Mouse (Mus musculus): ENCODE results near the gene Epha2. TPM values are rescaled to one million over a fixed set of nuclear protein-coding genes. Genes with fewer than 3 reads are reported as not detected.

Epha2 gene
- polyA plus RNA-seq, 2 experiments = 0.29 to 1.6 TPM

GRCm38 (mm10) chr4:141282087-141282486 is 19.0 kb upstream of the Epha2 start:
- H3K9ac ChIP-seq (replicated peaks) = no peak overlapping the region
- TF ChIP-seq EP300 (IDR thresholded peaks at IDR 0.05; ENCODE audit: low read depth) (no peak), CTCF (IDR thresholded peaks at IDR 0.05; ENCODE audit: low read depth) (no peak)
- ATAC-seq (ENCODE audit: insufficient read depth) = no peak
- 32% methylated on average over 3 of the region's 3 CpGs for WGBS (ENCODE audit: insufficient replicate concordance)
- H3K36me3 ChIP-seq (replicated peaks; ENCODE audit: control insufficient read depth, insufficient read depth, low read depth) = no peaks in the 10 kb centered on the region
- no peak overlapping the region for H3K4me2 ChIP-seq (ENCODE audit: low read depth)
- H3K9me3 ChIP-seq (ENCODE audit: control insufficient read depth, low read length) = no peaks in the 10 kb centered on the region
- no peak overlapping the region for H3K27ac ChIP-seq
- H3K27me3 ChIP-seq (ENCODE audit: control insufficient read depth, insufficient read depth, low read length) = peaks cover 7% of the 10 kb centered on the region
- DNase-seq (ENCODE audit: low read depth in 3 of 3, low spot score in 3 of 3) = no peak
- no peak overlapping the region for H3K4me3 ChIP-seq (ENCODE audit: insufficient read depth in 1 of 2, low read depth in 2 of 2, low read length in 2 of 2)
- H3K4me1 ChIP-seq (replicated peaks; ENCODE audit: control insufficient read depth in 2 of 2, insufficient read depth in 2 of 2, low read length in 1 of 2) = peaks cover 0 to 35% of the 10 kb centered on the region in 2 experiments; a peak in 2 of 4 replicates

GRCm38 (mm10) chr4:141282623-141283022 is 18.4 kb upstream of the Epha2 start:
- Histone ChIP-seq H3K9ac (replicated peaks) (no peak overlapping the region), H3K4me3 (ENCODE audit: insufficient read depth in 1 of 2, low read depth in 2 of 2, low read length in 2 of 2) (no peak overlapping the region), H3K4me2 (ENCODE audit: low read depth) (no peak overlapping the region), H3K27ac (no peak overlapping the region), H3K4me1 (replicated peaks; ENCODE audit: control insufficient read depth in 2 of 2, insufficient read depth in 2 of 2, low read length in 1 of 2) (peaks cover 0 to 35% of the 10 kb centered on the region in 2 experiments; a peak in 2 of 4 replicates), H3K27me3 (ENCODE audit: control insufficient read depth, insufficient read depth, low read length) (peaks cover 7% of the 10 kb centered on the region), H3K9me3 (ENCODE audit: control insufficient read depth, low read length) (no peaks in the 10 kb centered on the region), H3K36me3 (replicated peaks; ENCODE audit: control insufficient read depth, insufficient read depth, low read depth) (no peaks in the 10 kb centered on the region)
- DNase-seq (ENCODE audit: low read depth in 3 of 3, low spot score in 3 of 3) (no peak), ATAC-seq (ENCODE audit: insufficient read depth) (no peak)
- TF ChIP-seq CTCF (IDR thresholded peaks at IDR 0.05; ENCODE audit: low read depth) (no peak), EP300 (IDR thresholded peaks at IDR 0.05; ENCODE audit: low read depth) (no peak)
- WGBS (ENCODE audit: insufficient replicate concordance) = 35% methylated on average over 5 of the region's 5 CpGs

- no peak overlapping the region for H3K9ac ChIP-seq (replicated peaks)
- H3K27me3 ChIP-seq (ENCODE audit: control insufficient read depth, insufficient read depth, low read length) = peaks cover 7% of the 10 kb centered on the region
- H3K9me3 ChIP-seq (ENCODE audit: control insufficient read depth, low read length) = no peaks in the 10 kb centered on the region
- peaks cover 0 to 33% of the 10 kb centered on the region in 2 experiments; a peak in 2 of 4 replicates for H3K4me1 ChIP-seq (replicated peaks; ENCODE audit: control insufficient read depth in 2 of 2, insufficient read depth in 2 of 2, low read length in 1 of 2)
- no peak overlapping the region for H3K4me2 ChIP-seq (ENCODE audit: low read depth)
- H3K4me3 ChIP-seq (ENCODE audit: insufficient read depth in 1 of 2, low read depth in 2 of 2, low read length in 2 of 2) = no peak overlapping the region
- no peak overlapping the region for H3K27ac ChIP-seq
- 46% methylated on average over 12 of the region's 12 CpGs for WGBS (ENCODE audit: insufficient replicate concordance)
- no peak for ATAC-seq (ENCODE audit: insufficient read depth)
- no peaks in the 10 kb centered on the region for H3K36me3 ChIP-seq (replicated peaks; ENCODE audit: control insufficient read depth, insufficient read depth, low read depth)
- no peak for DNase-seq (ENCODE audit: low read depth in 3 of 3, low spot score in 3 of 3)
- no peak for TF ChIP-seq EP300 (IDR thresholded peaks at IDR 0.05; ENCODE audit: low read depth)
- no peak for TF ChIP-seq CTCF (IDR thresholded peaks at IDR 0.05; ENCODE audit: low read depth)
Observed at GRCm38 (mm10) chr4:141283176-141283878, 17.7 kb upstream of the Epha2 start.

GRCm38 (mm10) chr4:141283879-141284411 is 17.1 kb upstream of the Epha2 start:
- no peak for DNase-seq (ENCODE audit: low read depth in 3 of 3, low spot score in 3 of 3)
- H3K27ac ChIP-seq = no peak overlapping the region
- no peaks in the 10 kb centered on the region for H3K36me3 ChIP-seq (replicated peaks; ENCODE audit: control insufficient read depth, insufficient read depth, low read depth)
- H3K9ac ChIP-seq (replicated peaks) = no peak overlapping the region
- no peak for ATAC-seq (ENCODE audit: insufficient read depth)
- no peak overlapping the region for H3K4me2 ChIP-seq (ENCODE audit: low read depth)
- H3K4me3 ChIP-seq (ENCODE audit: insufficient read depth in 1 of 2, low read depth in 2 of 2, low read length in 2 of 2) = no peak overlapping the region
- H3K27me3 ChIP-seq (ENCODE audit: control insufficient read depth, insufficient read depth, low read length) = peaks cover 7% of the 10 kb centered on the region
- 43% methylated on average over 8 of the region's 8 CpGs for WGBS (ENCODE audit: insufficient replicate concordance)
- TF ChIP-seq CTCF (IDR thresholded peaks at IDR 0.05; ENCODE audit: low read depth) (no peak), EP300 (IDR thresholded peaks at IDR 0.05; ENCODE audit: low read depth) (no peak)
- peaks cover 0 to 30% of the 10 kb centered on the region in 2 experiments; a peak in 2 of 4 replicates for H3K4me1 ChIP-seq (replicated peaks; ENCODE audit: control insufficient read depth in 2 of 2, insufficient read depth in 2 of 2, low read length in 1 of 2)
- no peaks in the 10 kb centered on the region for H3K9me3 ChIP-seq (ENCODE audit: control insufficient read depth, low read length)

- TF ChIP-seq CTCF (IDR thresholded peaks at IDR 0.05; ENCODE audit: low read depth) = no peak
- TF ChIP-seq EP300 (IDR thresholded peaks at IDR 0.05; ENCODE audit: low read depth) = no peak
Observed at GRCm38 (mm10) chr4:141284486-141284885, 16.6 kb upstream of the Epha2 start.

More at GRCm38 (mm10) chr4:141284486-141284885, 16.6 kb upstream of the Epha2 start:
- Histone ChIP-seq H3K4me2 (ENCODE audit: low read depth) (no peak overlapping the region), H3K27me3 (ENCODE audit: control insufficient read depth, insufficient read depth, low read length) (peaks cover 7% of the 10 kb centered on the region), H3K36me3 (replicated peaks; ENCODE audit: control insufficient read depth, insufficient read depth, low read depth) (no peaks in the 10 kb centered on the region), H3K27ac (no peak overlapping the region), H3K4me3 (ENCODE audit: insufficient read depth in 1 of 2, low read depth in 2 of 2, low read length in 2 of 2) (no peak overlapping the region), H3K9ac (replicated peaks) (no peak overlapping the region), H3K9me3 (ENCODE audit: control insufficient read depth, low read length) (no peaks in the 10 kb centered on the region), H3K4me1 (replicated peaks; ENCODE audit: control insufficient read depth in 2 of 2, insufficient read depth in 2 of 2, low read length in 1 of 2) (peaks cover 0 to 27% of the 10 kb centered on the region in 2 experiments; a peak in 2 of 4 replicates)
- ATAC-seq (ENCODE audit: insufficient read depth) = no peak
- 61% methylated on average over 3 of the region's 3 CpGs for WGBS (ENCODE audit: insufficient replicate concordance)
- DNase-seq (ENCODE audit: low read depth in 3 of 3, low spot score in 3 of 3) = no peak

Measured in liver, embryonic 14.5 days (tissue).